Mouse (Mus musculus): Measurements from ENCODE around the gene Rpl36. TPM values are rescaled to one million over a fixed set of nuclear protein-coding genes. Genes with fewer than 3 reads are reported as not detected.

Gene Rpl36
- polyA plus RNA-seq, 1 experiment from 2014 or later = 2,952 TPM

DNA sequence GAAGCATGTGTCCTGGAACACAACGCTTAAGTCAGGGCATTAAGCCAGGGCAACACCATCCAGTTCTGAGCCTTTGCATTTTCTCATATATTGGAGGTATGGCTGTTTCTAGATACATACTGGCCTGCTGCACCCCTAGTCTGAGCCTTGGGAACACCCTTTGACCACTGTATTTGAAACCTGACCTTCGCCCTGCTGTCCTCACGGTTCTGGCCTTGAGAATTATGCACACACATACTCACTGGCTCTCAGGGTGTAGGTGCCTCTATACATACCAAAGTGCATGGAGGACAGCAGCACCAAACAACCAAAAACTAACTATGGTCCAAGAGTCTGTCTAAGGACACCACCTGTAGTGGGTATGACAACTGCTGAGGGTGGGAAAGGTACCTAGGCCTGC is 40.3 kb upstream of the Rpl36 start:
- DNase-seq (ENCODE audit: low spot score) = no peak
- H3K4me2 ChIP-seq (ENCODE audit: low read length) = no peak overlapping the region
- no peak for TF ChIP-seq CTCF (IDR thresholded peaks at IDR 0.05; ENCODE audit: low read depth)
- no peak overlapping the region for H3K27ac ChIP-seq
- H3K36me3 ChIP-seq (ENCODE audit: insufficient read depth, low read length) = peaks cover 81% of the 10 kb centered on the region
- 92% methylated on average over 3 of the region's 3 CpGs for WGBS
- H3K9ac ChIP-seq (ENCODE audit: low read depth, low read length) = no peak overlapping the region
- no peaks in the 10 kb centered on the region for H3K4me1 ChIP-seq (replicated peaks; ENCODE audit: insufficient read depth, low read length)
- H3K4me3 ChIP-seq (replicated peaks; ENCODE audit: low read depth, low read length) = no peak overlapping the region
- H3K27me3 ChIP-seq (ENCODE audit: insufficient read depth, low read length) = no peaks in the 10 kb centered on the region
- 0 out of 2 replicates have a peak, but pooled peaks have one; percentile 27 for ATAC-seq (replicated peaks; ENCODE audit: low FRiP score, low read depth)
- H3K9me3 ChIP-seq (replicated peaks; ENCODE audit: low read length) = no peaks in the 10 kb centered on the region

DNA sequence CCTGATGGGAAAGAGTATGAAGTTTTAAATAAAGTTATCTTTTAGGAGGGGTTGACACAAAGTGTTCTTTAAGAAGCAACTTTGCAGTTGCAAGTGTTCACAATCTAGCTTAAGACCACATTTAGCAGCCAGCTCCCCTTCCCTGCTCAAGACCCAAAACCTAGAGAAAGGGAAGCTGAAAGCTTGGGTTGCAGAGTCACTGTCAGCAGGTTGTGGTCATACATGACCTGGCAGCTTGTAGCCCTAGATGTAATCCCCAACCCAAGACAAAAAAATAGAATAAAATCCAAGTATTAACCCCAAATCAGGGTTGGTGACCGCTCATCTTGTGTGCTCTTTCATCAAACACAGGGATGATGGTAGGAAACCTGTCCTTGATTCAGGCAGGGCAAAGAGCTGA is 30.1 kb upstream of the Rpl36 start:
- ATAC-seq (replicated peaks; ENCODE audit: low FRiP score, low read depth) = no peak
- 0 out of 2 replicates have a peak overlapping the region, but pooled peaks have one; percentile 99 for H3K27ac ChIP-seq

DNA sequence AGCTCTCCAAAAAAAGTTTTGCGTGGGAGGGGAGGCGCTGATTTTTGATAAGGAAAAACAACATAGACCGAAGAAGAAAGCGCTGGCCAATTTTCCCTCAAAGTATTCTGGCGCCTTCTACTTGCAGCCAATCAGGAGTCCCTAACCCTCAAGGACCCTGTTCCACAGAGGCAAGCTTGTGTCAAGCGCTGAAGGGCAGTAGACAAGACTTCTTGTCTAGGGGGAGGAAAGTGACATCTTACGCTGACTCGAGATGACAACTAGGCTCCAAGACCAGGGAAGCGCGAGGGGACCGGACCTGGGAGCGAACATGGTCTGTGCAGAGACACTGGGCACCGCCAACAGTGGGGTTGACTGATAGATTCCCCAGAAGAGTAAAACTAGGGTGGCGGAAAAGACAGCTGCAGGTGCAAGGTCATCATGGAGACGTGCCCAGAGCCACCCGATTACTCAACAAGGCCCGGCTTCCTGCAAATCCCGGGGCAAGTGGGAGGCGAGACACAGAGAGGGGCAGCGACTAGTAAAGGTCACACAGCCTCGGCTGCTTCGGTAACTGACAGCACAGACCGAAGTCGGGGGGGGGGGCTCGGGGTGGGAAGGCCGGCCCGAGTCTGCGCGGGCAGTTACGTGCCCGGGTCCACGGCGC is 29.5 kb upstream of the Rpl36 start:
- TF ChIP-seq CTCF (IDR thresholded peaks at IDR 0.05; ENCODE audit: low read depth) = no peak
- Histone ChIP-seq H3K27ac (peak overlapping the region; percentile 99), H3K4me1 (replicated peaks; ENCODE audit: insufficient read depth, low read length) (peaks cover 13% of the 10 kb centered on the region; the same call in 1 of the 2 replicates), H3K4me2 (ENCODE audit: low read length) (peak overlapping the region; percentile 70), H3K9me3 (replicated peaks; ENCODE audit: low read length) (no peaks in the 10 kb centered on the region), H3K9ac (ENCODE audit: low read depth, low read length) (peak overlapping the region; percentile 96), H3K4me3 (replicated peaks; ENCODE audit: low read depth, low read length) (peak overlapping the region; percentile 84), H3K36me3 (ENCODE audit: insufficient read depth, low read length) (peaks cover 52% of the 10 kb centered on the region), H3K27me3 (ENCODE audit: insufficient read depth, low read length) (no peaks in the 10 kb centered on the region)
- DNase-seq (ENCODE audit: low spot score) (peak; percentile 40), ATAC-seq (replicated peaks; ENCODE audit: low FRiP score, low read depth) (no peak; the same call in 1 of the 2 replicates)
- WGBS = 1% methylated on average over 33 of the region's 33 CpGs

More for the DNA sequence above, 30.1 kb upstream of the Rpl36 start:
- H3K4me3 ChIP-seq (replicated peaks; ENCODE audit: low read depth, low read length) = peak overlapping the region; percentile 84
- H3K36me3 ChIP-seq (ENCODE audit: insufficient read depth, low read length) = peaks cover 54% of the 10 kb centered on the region
- peak overlapping the region; percentile 70 for H3K4me2 ChIP-seq (ENCODE audit: low read length)
- no peak for DNase-seq (ENCODE audit: low spot score)
- peak overlapping the region; percentile 96 for H3K9ac ChIP-seq (ENCODE audit: low read depth, low read length)
- H3K27me3 ChIP-seq (ENCODE audit: insufficient read depth, low read length) = no peaks in the 10 kb centered on the region
- peaks cover 13% of the 10 kb centered on the region; the same call in 1 of the 2 replicates for H3K4me1 ChIP-seq (replicated peaks; ENCODE audit: insufficient read depth, low read length)
- WGBS = 82% methylated on average over 1 of the region's 1 CpGs
- no peaks in the 10 kb centered on the region for H3K9me3 ChIP-seq (replicated peaks; ENCODE audit: low read length)
- TF ChIP-seq CTCF (IDR thresholded peaks at IDR 0.05; ENCODE audit: low read depth) = no peak

DNA sequence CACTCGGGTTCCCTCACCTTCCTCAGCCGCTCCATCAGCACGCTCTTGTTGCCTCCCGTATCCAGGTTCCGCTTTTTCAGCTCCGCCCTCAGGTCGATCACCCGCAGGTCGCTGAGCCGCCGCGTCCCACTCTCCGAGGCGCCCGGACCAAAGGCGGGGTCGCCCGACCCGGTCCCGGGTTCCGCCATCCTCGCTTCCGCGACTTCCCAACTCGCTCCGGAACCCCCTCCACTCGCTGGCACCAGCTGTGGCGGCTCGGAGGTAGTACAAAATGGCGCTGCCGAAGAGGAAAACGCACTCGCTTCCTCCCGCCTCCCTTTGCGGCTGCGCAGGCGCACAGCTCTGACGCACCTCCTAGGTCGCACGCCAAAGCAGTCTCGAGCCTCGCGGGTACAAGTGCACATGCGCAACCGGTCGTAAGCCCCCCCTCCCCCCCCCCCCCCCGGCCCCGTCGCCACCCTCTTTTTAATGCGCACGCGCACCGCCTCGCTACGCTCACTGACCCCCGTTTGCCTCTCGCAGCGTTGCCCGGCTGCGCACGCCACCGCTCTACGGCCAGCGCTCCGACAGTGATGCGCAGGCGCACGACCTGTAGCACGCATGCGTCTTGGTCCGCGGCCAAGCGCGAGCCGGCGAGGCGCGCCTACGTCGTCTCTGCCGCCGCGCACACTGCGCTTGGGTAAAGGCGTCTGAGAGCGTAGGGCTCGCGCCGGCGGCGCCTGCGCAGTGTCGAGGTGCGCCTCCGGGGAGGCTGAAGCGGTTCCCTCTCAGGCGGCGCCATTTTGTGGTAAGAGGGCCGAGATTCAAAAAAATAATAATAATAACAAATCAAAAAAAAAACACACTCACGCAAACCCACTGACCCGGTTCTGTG is 28.7 kb upstream of the Rpl36 start, which contains the start of the genes Safb2 and Safb:
Gene Safb2, minus strand, starts transcription at position 329 of the 874 bp plus-strand sequence.
Gene Safb, plus strand, starts transcription at position 569 of the 874 bp plus-strand sequence.
- Histone ChIP-seq H3K4me1 (replicated peaks; ENCODE audit: insufficient read depth, low read length) (peaks cover 13% of the 10 kb centered on the region; the same call in 1 of the 2 replicates), H3K9me3 (replicated peaks; ENCODE audit: low read length) (no peaks in the 10 kb centered on the region), H3K9ac (ENCODE audit: low read depth, low read length) (peak within 1 kb of the TSS; percentile 96), H3K27me3 (ENCODE audit: insufficient read depth, low read length) (no peaks in the 10 kb centered on the region), H3K4me2 (ENCODE audit: low read length) (peak within 1 kb of the TSS; percentile 80), H3K27ac (peak within 1 kb of the TSS; percentile 99), H3K4me3 (replicated peaks; ENCODE audit: low read depth, low read length) (peak within 1 kb of the TSS; percentile 92), H3K36me3 (ENCODE audit: insufficient read depth, low read length) (peaks cover 52% of the 10 kb centered on the region)
- TF ChIP-seq CTCF (IDR thresholded peaks at IDR 0.05; ENCODE audit: low read depth) = no peak
- WGBS = under 1% methylated on average over 95 of the region's 101 CpGs
- peak; percentile 94 for ATAC-seq (replicated peaks; ENCODE audit: low FRiP score, low read depth)
- DNase-seq (ENCODE audit: low spot score) = peak; percentile 99

DNA sequence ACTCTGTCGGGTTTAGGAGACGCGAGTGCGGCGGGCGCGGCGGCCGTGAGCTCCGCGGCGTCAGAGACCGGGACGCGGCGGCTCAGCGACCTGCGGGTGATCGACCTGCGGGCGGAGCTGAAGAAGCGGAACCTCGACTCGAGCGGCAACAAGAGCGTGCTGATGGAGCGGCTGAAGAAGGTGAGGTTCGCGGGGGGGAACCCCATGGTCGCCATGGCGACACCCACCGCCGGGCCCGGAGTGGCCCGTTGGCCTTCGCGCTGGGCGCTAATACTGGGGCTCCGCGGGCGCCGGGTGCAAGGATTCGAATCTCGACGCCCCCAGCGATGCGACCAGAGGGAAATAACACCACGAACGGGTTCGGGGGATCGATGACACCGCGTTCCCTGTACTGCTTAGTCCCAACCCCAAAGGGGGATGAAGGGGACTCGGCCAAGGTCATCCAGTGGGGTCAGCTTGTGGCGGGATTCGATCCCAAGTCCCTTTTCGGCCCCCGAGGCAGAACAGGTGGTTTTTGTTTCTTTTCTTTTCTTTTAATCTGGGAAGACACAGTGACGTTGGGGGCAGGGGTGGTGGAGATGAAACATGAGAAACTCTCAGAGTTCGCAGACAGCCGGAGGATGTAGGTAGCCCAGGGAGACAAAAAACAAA is 27.9 kb upstream of the Rpl36 start:
- no peak for TF ChIP-seq CTCF (IDR thresholded peaks at IDR 0.05; ENCODE audit: low read depth)
- peak; percentile 6; the same call in 1 of the 2 replicates for ATAC-seq (replicated peaks; ENCODE audit: low FRiP score, low read depth)

More for the DNA sequence above, 27.9 kb upstream of the Rpl36 start:
- no peaks in the 10 kb centered on the region for H3K9me3 ChIP-seq (replicated peaks; ENCODE audit: low read length)
- H3K4me2 ChIP-seq (ENCODE audit: low read length) = peak overlapping the region; percentile 80
- no peaks in the 10 kb centered on the region for H3K27me3 ChIP-seq (ENCODE audit: insufficient read depth, low read length)
- peak overlapping the region; percentile 95 for H3K27ac ChIP-seq
- H3K4me3 ChIP-seq (replicated peaks; ENCODE audit: low read depth, low read length) = peak overlapping the region; percentile 92
- H3K9ac ChIP-seq (ENCODE audit: low read depth, low read length) = peak overlapping the region; percentile 86
- peak; percentile 43 for DNase-seq (ENCODE audit: low spot score)
- H3K4me1 ChIP-seq (replicated peaks; ENCODE audit: insufficient read depth, low read length) = peaks cover 13% of the 10 kb centered on the region; the same call in 1 of the 2 replicates
- under 1% methylated on average over 61 of the region's 61 CpGs for WGBS
- peaks cover 52% of the 10 kb centered on the region for H3K36me3 ChIP-seq (ENCODE audit: insufficient read depth, low read length)

Data from kidney, postnatal 0 days (tissue).